Mouse (Mus musculus): ENCODE data around the gene Tnni3. TPM values are rescaled to one million over a fixed set of nuclear protein-coding genes. Genes with fewer than 3 reads are reported as not detected.
"Not testable (repeated sequence)": the region's sequence is repeated elsewhere in the genome, so short reads cannot be mapped to it uniquely, and the experiment has no call there.

The Tnni3 gene
- polyA plus RNA-seq (2016; fragmentation: Nextera tagmentation; extraction: Ambion mirVana), result 2.0 and 2.3 TPM in 2 replicates

DNA sequence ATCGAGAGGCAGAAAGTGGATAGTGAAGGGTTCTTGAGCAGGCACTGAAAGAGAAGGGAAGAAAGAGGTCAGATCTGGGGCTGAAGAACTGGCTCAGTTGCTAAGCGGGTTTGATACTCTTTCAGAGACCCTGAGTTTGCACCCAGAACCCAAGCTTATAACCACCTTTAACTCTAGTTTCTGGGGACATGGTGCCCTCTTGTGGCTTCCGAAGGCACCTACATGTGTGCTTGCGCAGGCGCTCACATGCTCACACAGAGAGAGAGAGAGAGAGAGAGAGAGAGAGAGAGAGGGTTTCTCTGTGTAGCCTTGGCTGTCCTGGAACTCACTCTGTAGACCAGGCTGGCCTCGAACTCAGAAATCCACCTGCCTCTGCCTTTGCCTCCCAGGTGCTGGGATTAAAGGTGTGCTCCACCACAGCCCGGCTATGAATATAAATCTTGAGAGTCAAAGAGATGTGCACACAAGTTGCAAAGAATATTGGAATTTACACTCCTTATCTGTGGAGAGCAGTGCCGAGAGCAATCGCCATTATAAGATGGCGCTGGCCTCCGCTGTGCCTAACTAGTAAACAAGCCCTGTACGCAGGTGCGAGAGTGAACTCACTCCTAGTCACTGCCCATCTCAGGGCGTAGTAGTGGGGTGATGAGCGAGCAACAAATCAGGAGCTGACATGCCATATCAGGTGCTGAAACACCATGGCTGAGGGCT lies at the start of gene Tnni3:
Gene Tnni3, minus strand, starts transcription at position 18 of the 711 bp plus-strand sequence.
- Histone ChIP-seq H3K27me3 (ENCODE audit: low read depth, poor library complexity, severe bottlenecking) (peaks cover 64% of the 10 kb centered on the region), H3K4me1 (peaks cover 35% of the 10 kb centered on the region)
- H3K36me3 ChIP-seq; H3K4me3 ChIP-seq; H3K9me3 ChIP-seq (replicated peaks); H3K27ac ChIP-seq (replicated peaks): not testable (repeated sequence)
- peak; percentile 68 for DNase-seq (ENCODE audit: low spot score)
- 72% methylated on average over 15 of the region's 15 CpGs for WGBS

DNA sequence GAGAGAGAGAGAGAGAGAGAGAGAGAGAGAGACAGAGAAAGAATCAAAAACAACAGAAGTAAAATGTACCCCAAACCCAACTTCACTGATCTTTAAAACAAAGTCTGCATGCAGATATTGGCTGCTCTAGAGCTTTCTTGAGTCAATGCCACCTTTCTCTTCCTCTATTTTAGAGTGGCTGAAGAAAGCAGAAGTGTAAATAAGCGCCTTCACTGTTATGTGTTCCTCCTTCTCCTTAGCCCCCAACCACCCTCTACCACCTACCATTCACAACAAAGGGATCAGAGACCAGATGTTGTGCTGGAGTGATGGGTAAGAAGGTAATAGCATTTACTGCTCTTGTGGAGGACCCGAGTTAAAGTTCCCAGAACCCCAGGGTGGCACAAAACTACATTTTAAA lies 48.3 kb upstream of the Tnni3 start:
- H3K9me3 ChIP-seq (replicated peaks); H3K4me1 ChIP-seq; H3K27ac ChIP-seq (replicated peaks); H3K27me3 ChIP-seq (ENCODE audit: low read depth, poor library complexity, severe bottlenecking); DNase-seq (ENCODE audit: low spot score); H3K36me3 ChIP-seq; H3K4me3 ChIP-seq: not testable (repeated sequence)
- whole genome bisulfite sequencing, result 73% methylated on average over 2 of the region's 2 CpGs

DNA sequence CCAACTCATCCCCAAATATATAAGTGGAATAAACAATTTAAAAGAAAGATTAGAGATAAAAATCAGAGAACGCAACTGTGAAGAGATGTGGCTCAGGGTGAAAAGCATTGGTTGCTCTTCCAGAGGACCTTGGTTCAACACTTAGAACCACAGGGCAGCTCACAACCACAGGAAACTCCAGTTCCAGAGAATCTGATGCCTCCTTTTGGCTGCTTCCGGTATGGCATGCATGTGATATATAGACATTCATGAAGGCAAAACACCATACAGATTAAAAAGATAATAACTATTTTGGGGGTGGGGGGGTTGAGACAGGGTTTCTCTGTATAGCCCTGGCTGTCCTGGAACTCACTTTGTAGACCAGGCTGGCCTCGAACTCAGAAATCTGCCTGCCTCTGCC lies 38.6 kb upstream of the Tnni3 start:
- WGBS, result 88% methylated on average over 3 of the region's 3 CpGs
- no peak overlapping the region for H3K4me3 ChIP-seq

DNA sequence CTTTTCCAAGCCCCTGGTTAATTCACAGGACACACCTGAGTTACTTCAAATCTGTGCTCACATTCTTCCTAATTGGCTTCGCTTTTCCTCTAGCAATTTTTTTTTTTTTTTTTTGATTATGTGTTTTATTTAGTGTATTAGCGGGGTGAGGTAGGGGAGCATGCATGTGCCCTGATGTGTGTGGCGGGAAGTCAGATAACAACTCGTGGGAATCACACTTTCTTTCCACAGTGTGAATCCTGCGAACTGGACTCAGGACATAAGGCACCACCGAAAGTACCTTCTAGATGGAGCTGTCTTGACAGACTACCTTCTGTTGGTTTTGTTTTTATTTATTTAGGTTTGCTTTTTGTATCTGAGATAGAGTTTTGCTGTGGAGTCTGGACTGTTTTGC lies 33.1 kb upstream of the Tnni3 start:
- no peaks in the 10 kb centered on the region for H3K9me3 ChIP-seq (replicated peaks)
- peaks cover 12% of the 10 kb centered on the region for H3K4me1 ChIP-seq
- H3K27me3 ChIP-seq (ENCODE audit: low read depth, poor library complexity, severe bottlenecking), result peaks cover 8% of the 10 kb centered on the region; the same call in 1 of the 2 replicates
- no peaks in the 10 kb centered on the region for H3K36me3 ChIP-seq
- H3K27ac ChIP-seq (replicated peaks), result no peak overlapping the region
- no peak for DNase-seq (ENCODE audit: low spot score)
- no peak overlapping the region for H3K4me3 ChIP-seq
- 65% methylated on average over 6 of the region's 6 CpGs for WGBS

More for the DNA sequence above, 38.6 kb upstream of the Tnni3 start:
- H3K4me1 ChIP-seq, result no peaks in the 10 kb centered on the region
- no peak overlapping the region for H3K27ac ChIP-seq (replicated peaks)
- H3K27me3 ChIP-seq (ENCODE audit: low read depth, poor library complexity, severe bottlenecking), result no peaks in the 10 kb centered on the region
- no peak for DNase-seq (ENCODE audit: low spot score)
- H3K36me3 ChIP-seq, result no peaks in the 10 kb centered on the region
- no peaks in the 10 kb centered on the region for H3K9me3 ChIP-seq (replicated peaks)

DNA sequence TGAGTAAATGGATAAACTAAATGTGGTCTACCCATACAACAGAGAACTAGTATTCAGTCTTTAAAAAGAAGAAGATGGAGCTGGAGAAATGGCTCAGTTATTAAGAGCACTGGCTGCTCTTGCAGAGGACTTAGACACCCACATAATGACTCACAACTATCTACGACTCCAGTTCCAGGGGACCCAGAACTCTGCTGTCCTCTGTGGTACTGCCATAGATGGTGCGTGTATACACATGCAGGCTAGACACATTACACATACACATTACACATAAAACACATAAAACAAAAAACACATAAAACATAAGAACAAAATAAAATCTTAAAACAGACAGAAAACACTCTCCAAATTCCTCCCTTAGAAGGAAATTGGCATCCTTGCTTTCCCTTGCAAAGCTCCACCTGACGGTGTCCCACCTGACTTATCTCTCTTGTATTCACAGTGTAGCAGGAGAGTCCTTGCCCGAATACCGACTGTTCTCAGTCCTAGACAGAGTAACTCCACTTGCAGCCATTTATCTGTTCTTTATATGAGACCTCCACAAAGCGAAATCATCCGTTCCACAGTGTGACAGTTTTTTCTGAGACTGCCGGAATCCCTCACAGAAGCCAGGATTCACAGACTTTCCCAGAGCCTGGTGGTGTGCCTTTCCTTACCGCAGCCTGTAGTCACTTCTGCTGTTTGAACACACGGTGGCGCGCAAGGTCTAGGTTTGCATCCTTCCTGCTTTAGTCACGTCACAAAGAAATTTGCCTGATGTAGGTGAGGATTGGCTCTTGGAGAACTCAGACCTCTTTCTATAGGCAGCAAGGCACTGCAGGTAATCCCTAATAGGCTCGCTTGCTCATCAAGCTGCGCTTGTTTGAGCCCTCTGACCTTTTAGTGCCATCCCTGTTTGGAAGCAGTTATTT lies 32.5 kb upstream of the Tnni3 start:
- 25% methylated on average over 15 of the region's 15 CpGs for WGBS
- no peak overlapping the region for H3K4me3 ChIP-seq

DNA sequence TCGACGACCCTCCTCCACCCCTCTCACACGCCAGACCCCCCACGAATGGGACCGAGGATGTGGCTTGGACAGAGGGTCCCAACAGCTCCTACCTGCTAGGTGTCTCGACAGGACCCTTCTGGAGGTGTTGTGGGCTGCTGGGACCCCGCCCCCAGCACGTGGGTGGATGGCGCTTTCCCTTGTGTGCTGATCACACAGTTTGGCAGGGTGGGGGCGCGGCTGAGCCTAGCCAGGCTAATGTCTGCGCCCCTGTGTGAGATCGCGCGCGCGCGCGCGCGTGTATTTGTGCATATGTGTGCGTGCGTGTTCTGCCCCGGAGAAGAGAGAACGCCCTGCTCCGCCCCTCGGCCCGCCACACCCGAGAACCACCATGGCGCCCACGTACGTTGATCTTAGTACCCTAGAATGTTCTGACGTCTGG lies 23.2 kb upstream of the Tnni3 start, which contains the start of gene Syt5:
Gene Syt5, minus strand, starts transcription at position 321 of the 421 bp plus-strand sequence.
- Histone ChIP-seq H3K36me3 (no peaks in the 10 kb centered on the region), H3K27ac (replicated peaks) (peak within 1 kb of the TSS; percentile 82), H3K9me3 (replicated peaks) (no peaks in the 10 kb centered on the region), H3K4me3 (peak within 1 kb of the TSS; percentile 59), H3K4me1 (peaks cover 22% of the 10 kb centered on the region), H3K27me3 (ENCODE audit: low read depth, poor library complexity, severe bottlenecking) (peaks cover 23% of the 10 kb centered on the region)
- DNase-seq (ENCODE audit: low spot score), result peak; percentile 40
- WGBS, result 11% methylated on average over 33 of the region's 33 CpGs

More for the DNA sequence above, 32.5 kb upstream of the Tnni3 start:
- H3K36me3 ChIP-seq, result no peaks in the 10 kb centered on the region
- H3K27ac ChIP-seq (replicated peaks), result no peak overlapping the region
- peak; percentile 82 for DNase-seq (ENCODE audit: low spot score)
- H3K4me1 ChIP-seq, result peaks cover 12% of the 10 kb centered on the region
- peaks cover 8% of the 10 kb centered on the region; the same call in 1 of the 2 replicates for H3K27me3 ChIP-seq (ENCODE audit: low read depth, poor library complexity, severe bottlenecking)
- no peaks in the 10 kb centered on the region for H3K9me3 ChIP-seq (replicated peaks)

DNA sequence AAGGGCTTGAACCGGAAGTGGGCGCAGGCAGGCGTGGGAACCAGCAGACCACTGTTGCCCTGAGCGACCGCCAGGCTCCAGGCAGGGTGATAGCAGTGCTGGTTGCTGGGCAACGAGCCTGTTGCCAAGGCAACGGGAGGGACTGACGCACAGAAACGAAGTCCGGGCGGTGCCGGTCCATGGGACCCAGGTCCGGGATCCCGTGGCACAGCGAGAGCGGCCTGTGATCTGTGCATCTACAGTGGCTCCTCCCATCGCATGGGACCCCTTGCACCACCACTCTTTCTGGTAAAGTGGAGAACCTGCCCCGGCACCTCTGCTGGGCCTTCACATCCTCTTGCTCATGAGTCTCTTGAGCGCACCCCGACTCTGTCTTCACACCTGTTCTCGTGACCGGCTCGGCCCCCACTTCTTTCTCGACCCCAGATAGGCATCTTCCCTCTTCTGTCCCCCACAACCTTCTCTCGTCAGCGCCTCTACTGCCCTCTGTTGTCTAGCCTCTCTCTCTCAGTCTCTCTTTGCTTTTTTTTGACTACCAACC lies 22.6 kb upstream of the Tnni3 start:
- 2% methylated on average over 26 of the region's 26 CpGs for WGBS
- Histone ChIP-seq H3K27ac (replicated peaks) (peak overlapping the region; percentile 82), H3K4me3 (peak overlapping the region; percentile 59), H3K4me1 (peaks cover 22% of the 10 kb centered on the region), H3K36me3 (no peaks in the 10 kb centered on the region), H3K27me3 (ENCODE audit: low read depth, poor library complexity, severe bottlenecking) (peaks cover 23% of the 10 kb centered on the region), H3K9me3 (replicated peaks) (no peaks in the 10 kb centered on the region)
- DNase-seq (ENCODE audit: low spot score), result peak; percentile 93

DNA sequence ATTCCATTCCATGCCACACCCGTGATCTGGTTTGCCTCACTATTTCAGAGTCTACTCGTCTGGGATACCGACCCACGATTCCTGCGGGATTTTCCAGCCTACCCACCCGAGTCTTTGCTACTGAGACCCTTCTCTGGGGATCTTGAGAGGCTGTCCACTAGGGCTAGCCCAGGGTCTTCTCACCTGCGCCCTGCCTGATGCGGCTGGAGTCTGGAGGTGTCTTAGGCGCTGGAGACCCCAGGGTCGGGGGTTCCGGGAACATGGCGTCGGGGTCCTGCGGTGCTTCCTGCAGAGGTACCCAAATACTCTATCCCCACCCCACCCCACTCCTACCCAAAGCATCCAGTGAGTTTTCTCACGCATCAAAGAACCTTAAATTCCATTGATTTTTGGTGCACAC lies 22.0 kb upstream of the Tnni3 start:
- H3K27me3 ChIP-seq (ENCODE audit: low read depth, poor library complexity, severe bottlenecking), result peaks cover 23% of the 10 kb centered on the region
- no peak for DNase-seq (ENCODE audit: low spot score)
- peaks cover 22% of the 10 kb centered on the region for H3K4me1 ChIP-seq
- no peaks in the 10 kb centered on the region for H3K9me3 ChIP-seq (replicated peaks)
- WGBS, result 73% methylated on average over 15 of the region's 15 CpGs
- H3K27ac ChIP-seq (replicated peaks), result peak overlapping the region; percentile 82
- no peaks in the 10 kb centered on the region for H3K36me3 ChIP-seq
- peak overlapping the region; percentile 59 for H3K4me3 ChIP-seq

DNA sequence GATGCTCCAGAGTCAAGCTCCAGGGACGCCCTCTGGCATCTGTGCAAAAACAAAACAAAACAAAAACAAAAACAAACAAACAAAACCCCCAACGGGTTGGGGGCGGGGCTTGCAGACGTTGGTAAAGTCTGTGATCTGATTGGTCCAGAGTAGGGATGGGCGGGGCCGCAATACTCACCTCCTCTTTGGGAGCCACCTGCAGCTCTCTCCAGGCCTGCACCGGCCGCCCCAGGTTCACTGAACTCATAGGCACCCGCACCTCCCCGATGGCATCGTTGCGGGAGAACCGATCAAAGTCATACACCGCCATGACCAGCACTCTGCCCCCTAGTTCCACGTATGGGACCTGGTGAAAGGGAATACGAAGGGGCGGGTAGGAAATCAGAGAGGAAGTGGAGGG lies 18.0 kb upstream of the Tnni3 start:
- DNase-seq (ENCODE audit: low spot score), result no peak
- 38% methylated on average over 17 of the region's 17 CpGs for WGBS
- peaks cover 8% of the 10 kb centered on the region; the same call in 1 of the 2 replicates for H3K27me3 ChIP-seq (ENCODE audit: low read depth, poor library complexity, severe bottlenecking)
- H3K27ac ChIP-seq (replicated peaks), result no peak overlapping the region
- no peaks in the 10 kb centered on the region for H3K36me3 ChIP-seq
- H3K4me1 ChIP-seq, result peaks cover 16% of the 10 kb centered on the region
- no peak overlapping the region for H3K4me3 ChIP-seq
- H3K9me3 ChIP-seq (replicated peaks), result no peaks in the 10 kb centered on the region

DNA sequence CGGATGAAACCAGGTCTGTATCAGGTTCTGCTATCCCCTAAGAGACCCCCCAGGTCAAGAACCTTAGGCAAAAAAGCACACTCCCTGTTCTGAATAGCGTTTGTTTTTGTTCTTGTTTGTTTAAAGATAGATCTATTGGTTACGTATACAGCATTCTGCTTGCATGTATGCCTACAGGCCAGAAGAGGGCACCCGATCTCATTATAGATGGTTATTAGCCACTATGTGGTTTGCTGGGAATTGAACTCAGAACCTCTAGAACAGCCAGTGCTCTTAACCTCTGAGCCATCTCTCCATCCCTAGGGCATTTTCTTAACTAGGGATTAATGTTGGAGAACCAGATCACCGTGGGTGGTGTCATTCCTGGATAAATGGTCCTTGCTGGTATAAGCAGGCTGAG lies 17.3 kb upstream of the Tnni3 start:
- Histone ChIP-seq H3K27ac (replicated peaks) (no peak overlapping the region), H3K27me3 (ENCODE audit: low read depth, poor library complexity, severe bottlenecking) (0 out of 2 replicates have a peak, but pooled peaks cover 5% of the 10 kb centered on the region), H3K36me3 (no peaks in the 10 kb centered on the region), H3K4me1 (peaks cover 9% of the 10 kb centered on the region), H3K9me3 (replicated peaks) (no peaks in the 10 kb centered on the region), H3K4me3 (no peak overlapping the region)
- no peak for DNase-seq (ENCODE audit: low spot score)
- 72% methylated on average over 5 of the region's 5 CpGs for WGBS

DNA sequence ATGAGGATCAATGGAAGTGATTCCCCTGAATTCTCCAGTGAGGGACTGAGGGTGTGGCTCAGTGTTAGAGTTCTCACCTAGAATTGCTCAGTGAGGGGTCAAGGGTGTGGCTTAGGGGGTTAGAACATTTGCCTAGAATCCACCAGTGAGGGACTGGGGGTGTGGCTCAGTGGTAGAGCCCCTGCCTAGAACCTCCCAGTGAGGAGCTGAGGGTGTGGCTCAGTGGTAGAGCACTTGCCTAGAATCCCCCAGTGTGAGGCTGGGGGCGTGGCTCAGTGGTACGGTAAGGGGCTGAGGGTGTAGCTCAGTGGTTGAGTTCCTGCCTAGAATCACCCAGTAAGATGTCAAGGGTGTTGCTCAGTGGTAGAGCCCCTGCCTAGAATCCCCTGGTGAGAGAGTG lies 15.0 kb upstream of the Tnni3 start:
- DNase-seq (ENCODE audit: low spot score), result no peak
- H3K4me3 ChIP-seq, result no peak overlapping the region
- H3K27me3 ChIP-seq (ENCODE audit: low read depth, poor library complexity, severe bottlenecking), result 0 out of 2 replicates have a peak, but pooled peaks cover 5% of the 10 kb centered on the region
- H3K9me3 ChIP-seq (replicated peaks), result no peaks in the 10 kb centered on the region
- WGBS, result 84% methylated on average over 2 of the region's 2 CpGs
- no peak overlapping the region for H3K27ac ChIP-seq (replicated peaks)
- H3K36me3 ChIP-seq, result no peaks in the 10 kb centered on the region
- no peaks in the 10 kb centered on the region for H3K4me1 ChIP-seq

DNA sequence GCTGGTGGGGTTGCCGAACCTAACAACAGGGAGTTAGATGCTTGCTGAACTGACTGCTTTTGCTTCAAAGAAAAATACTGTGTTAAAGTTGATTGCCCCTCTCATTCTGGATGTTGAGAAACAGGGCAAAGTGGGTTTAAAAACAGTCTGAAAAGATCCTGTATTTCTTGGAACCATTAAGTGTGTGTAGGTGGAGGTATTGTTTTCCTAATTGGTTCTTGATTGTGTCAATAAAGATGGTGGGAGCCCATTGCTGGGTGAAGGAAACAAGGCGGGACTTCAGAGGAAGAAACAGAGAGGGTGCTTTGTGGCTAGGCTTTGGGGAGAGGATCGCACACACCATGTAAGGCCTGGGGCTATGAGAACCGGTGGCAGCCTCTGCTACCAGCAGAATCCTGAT lies 13.2 kb upstream of the Tnni3 start:
- WGBS, result 67% methylated on average over 4 of the region's 4 CpGs
- DNase-seq (ENCODE audit: low spot score), result no peak
- H3K9me3 ChIP-seq (replicated peaks), result no peaks in the 10 kb centered on the region
- no peak overlapping the region for H3K27ac ChIP-seq (replicated peaks)
- H3K4me1 ChIP-seq, result peaks cover 6% of the 10 kb centered on the region
- H3K4me3 ChIP-seq, result no peak overlapping the region
- no peaks in the 10 kb centered on the region for H3K36me3 ChIP-seq
- H3K27me3 ChIP-seq (ENCODE audit: low read depth, poor library complexity, severe bottlenecking), result no peaks in the 10 kb centered on the region

Data from midbrain, embryonic 10.5 days (tissue).